Mouse (Mus musculus) neural tube, embryonic 14.5 days (tissue): ENCODE data around the gene Rabl6. TPM values are rescaled to one million over a fixed set of nuclear protein-coding genes. Genes with fewer than 3 reads are reported as not detected.

ENCODE experiments used
- ATAC-seq: fragments of 200-750 bp; cut with Nextera tagmentation; 2 replicates; pipeline ENCODE4 v1.8.0; 2017; ENCODE audit warnings: low read depth, mild to moderate bottlenecking, moderate TSS enrichment, moderate library complexity
- H3K27ac ChIP-seq: fragments of 300-500 bp; sonication (generic); 2 replicates; pipeline ENCODE4 v1.5.1; 2014; ENCODE audit warnings: low read depth, mild to moderate bottlenecking, control low read depth, low read length, moderate library complexity, mixed read lengths
- H3K27me3 ChIP-seq: fragments of 300-500 bp; sonication (generic); 2 replicates; pipeline ENCODE4 v1.6.1; 2014; ENCODE audit warnings: low read length; ENCODE audit not compliant: control insufficient read depth, insufficient read depth
- H3K36me3 ChIP-seq: fragments of 300-500 bp; sonication (generic); 2 replicates; pipeline ENCODE4 v1.6.1; 2014; ENCODE audit warnings: low read length, mixed read lengths; ENCODE audit not compliant: control insufficient read depth, insufficient read depth
- H3K4me1 ChIP-seq: fragments of 300-500 bp; sonication (generic); 2 replicates; pipeline ENCODE4 v1.6.1; 2014; ENCODE audit warnings: low read length; ENCODE audit not compliant: control insufficient read depth, insufficient read depth
- H3K4me2 ChIP-seq: fragments of 300-500 bp; sonication (generic); 2 replicates; pipeline ENCODE4 v1.6.1; 2014; ENCODE audit warnings: mild to moderate bottlenecking, low read depth, low read length, control low read depth
- H3K4me3 ChIP-seq: fragments of 300-500 bp; sonication (generic); 2 replicates; pipeline ENCODE4 v1.5.1; 2014; ENCODE audit warnings: low read depth, low read length, control low read depth, mixed read lengths
- H3K9ac ChIP-seq: fragments of 300-500 bp; sonication (generic); replicated peaks from 2 replicates; pipeline ENCODE4 v1.6.1; 2014; ENCODE audit warnings: low read depth, mild to moderate bottlenecking, control low read depth, low read length, mixed read lengths
- H3K9me3 ChIP-seq: fragments of 300-500 bp; sonication (generic); 2 replicates; pipeline ENCODE4 v1.6.1; 2016; ENCODE audit warnings: low read length; ENCODE audit not compliant: control insufficient read depth
- WGBS: fragments of 180-500 bp; shearing (Covaris S2); extraction: QIAGEN DNeasy Blood & Tissue Kit; methylation state at CpG from one replicate; pipeline ENCODE4 v1.1.7; 2014; 5-methylcytosine and 5-hydroxymethylcytosine counted together
- polyA plus RNA-seq: library from polyadenylated mRNA; unstranded; fragments of >200 nt; fragmentation: Nextera tagmentation; extraction: Ambion mirVana; gene quantifications from 2 replicates; pipeline ENCODE4 v1.2.1, GENCODE M21; 2014

Gene Rabl6
- polyA plus RNA-seq, 1 experiment from 2014 or later: 64.2 TPM

GRCm38 (mm10) chr2:25549021-25549991 is 59.0 kb downstream of the Rabl6 start:
- no peak overlapping the region for H3K4me2 ChIP-seq
- 0 out of 2 replicates have a peak, but pooled peaks cover 8% of the 10 kb centered on the region for H3K4me1 ChIP-seq
- ATAC-seq: no peak
- no peaks in the 10 kb centered on the region for H3K36me3 ChIP-seq
- no peaks in the 10 kb centered on the region for H3K9me3 ChIP-seq
- 77% methylated on average over 9 of the region's 9 CpGs for WGBS
- H3K4me3 ChIP-seq: no peak overlapping the region
- no peak overlapping the region for H3K27ac ChIP-seq
- H3K27me3 ChIP-seq: no peaks in the 10 kb centered on the region
- no peak overlapping the region for H3K9ac ChIP-seq

GRCm38 (mm10) chr2:25546811-25547491 is 61.4 kb downstream of the Rabl6 start, which contains the start of gene Traf2:
Gene Traf2 (minus strand): TSS chr2:25546940.
- no peaks in the 10 kb centered on the region for H3K36me3 ChIP-seq
- peak; percentile 99 for ATAC-seq
- no peak within 1 kb of the TSS for H3K27ac ChIP-seq
- WGBS: 4% methylated on average over 48 of the region's 48 CpGs
- no peaks in the 10 kb centered on the region for H3K9me3 ChIP-seq
- peak within 1 kb of the TSS; percentile 53 for H3K4me3 ChIP-seq
- H3K4me2 ChIP-seq: peak within 1 kb of the TSS; percentile 58
- 0 out of 2 replicates have a peak, but pooled peaks cover 8% of the 10 kb centered on the region for H3K4me1 ChIP-seq
- no peaks in the 10 kb centered on the region for H3K27me3 ChIP-seq
- H3K9ac ChIP-seq: peak within 1 kb of the TSS; percentile 52

GRCm38 (mm10) chr2:25545996-25546810 is 62.1 kb downstream of the Rabl6 start:
- no peaks in the 10 kb centered on the region for H3K9me3 ChIP-seq
- H3K4me1 ChIP-seq: 0 out of 2 replicates have a peak, but pooled peaks cover 8% of the 10 kb centered on the region
- peak; percentile 68 for ATAC-seq
- no peak overlapping the region for H3K27ac ChIP-seq
- peak overlapping the region; percentile 58 for H3K4me2 ChIP-seq
- H3K9ac ChIP-seq: peak overlapping the region; percentile 52
- H3K4me3 ChIP-seq: peak overlapping the region; percentile 53
- 10% methylated on average over 43 of the region's 43 CpGs for WGBS
- H3K36me3 ChIP-seq: no peaks in the 10 kb centered on the region
- no peaks in the 10 kb centered on the region for H3K27me3 ChIP-seq

- 81% methylated on average over 10 of the region's 10 CpGs for WGBS
- Histone ChIP-seq H3K4me3 (no peak overlapping the region), H3K4me1 (0 out of 2 replicates have a peak, but pooled peaks cover 5% of the 10 kb centered on the region), H3K27me3 (no peaks in the 10 kb centered on the region), H3K9me3 (no peaks in the 10 kb centered on the region), H3K4me2 (no peak overlapping the region), H3K9ac (no peak overlapping the region), H3K36me3 (no peaks in the 10 kb centered on the region), H3K27ac (no peak overlapping the region)
- ATAC-seq: no peak
Measured at GRCm38 (mm10) chr2:25541644-25542367, 66.5 kb downstream of the Rabl6 start.

GRCm38 (mm10) chr2:25540541-25540948 is 67.8 kb downstream of the Rabl6 start:
- Histone ChIP-seq H3K9me3 (no peaks in the 10 kb centered on the region), H3K36me3 (0 out of 2 replicates have a peak, but pooled peaks cover 7% of the 10 kb centered on the region), H3K4me2 (no peak overlapping the region), H3K9ac (no peak overlapping the region), H3K27ac (no peak overlapping the region), H3K27me3 (no peaks in the 10 kb centered on the region), H3K4me1 (no peaks in the 10 kb centered on the region), H3K4me3 (no peak overlapping the region)
- WGBS: 98% methylated on average over 4 of the region's 4 CpGs
- ATAC-seq: no peak

GRCm38 (mm10) chr2:25536531-25536930 is 71.8 kb downstream of the Rabl6 start:
- Histone ChIP-seq H3K4me3 (no peak overlapping the region), H3K27me3 (no peaks in the 10 kb centered on the region), H3K27ac (no peak overlapping the region), H3K4me2 (no peak overlapping the region), H3K9ac (no peak overlapping the region), H3K36me3 (0 out of 2 replicates have a peak, but pooled peaks cover 12% of the 10 kb centered on the region), H3K9me3 (no peaks in the 10 kb centered on the region), H3K4me1 (no peaks in the 10 kb centered on the region)
- WGBS: 92% methylated on average over 8 of the region's 8 CpGs
- no peak for ATAC-seq

GRCm38 (mm10) chr2:25534866-25535182 is 73.5 kb downstream of the Rabl6 start:
- H3K4me3 ChIP-seq: no peak overlapping the region
- no peak overlapping the region for H3K4me2 ChIP-seq
- no peaks in the 10 kb centered on the region for H3K9me3 ChIP-seq
- H3K27me3 ChIP-seq: no peaks in the 10 kb centered on the region
- ATAC-seq: no peak
- H3K9ac ChIP-seq: no peak overlapping the region
- peaks cover 16% of the 10 kb centered on the region; the same call in 1 of the 2 replicates for H3K36me3 ChIP-seq
- WGBS: 96% methylated on average over 2 of the region's 2 CpGs
- no peaks in the 10 kb centered on the region for H3K4me1 ChIP-seq
- H3K27ac ChIP-seq: no peak overlapping the region

- Histone ChIP-seq H3K4me3 (no peak overlapping the region), H3K4me2 (no peak overlapping the region), H3K4me1 (no peaks in the 10 kb centered on the region), H3K9ac (no peak overlapping the region), H3K9me3 (no peaks in the 10 kb centered on the region), H3K36me3 (peaks cover 16% of the 10 kb centered on the region; the same call in 1 of the 2 replicates), H3K27me3 (no peaks in the 10 kb centered on the region), H3K27ac (no peak overlapping the region)
- ATAC-seq: no peak
- WGBS: 96% methylated on average over 3 of the region's 3 CpGs
Measured at GRCm38 (mm10) chr2:25534178-25534865, 74.0 kb downstream of the Rabl6 start.
